Mouse (Mus musculus) thymus, adult 2 months (tissue): ENCODE measurements around the gene Scube2. TPM values are rescaled to one million over a fixed set of nuclear protein-coding genes. Genes with fewer than 3 reads are reported as not detected.

ENCODE experiments used
- DNase-seq: peaks from one replicate; pipeline ENCODE4 v3.0.0; 2021
- H3K27ac ChIP-seq: fragments of 200-500 bp; 2 replicates; pipeline ENCODE4 v1.5.1; 2012; ENCODE audit warnings: low read length, control low read depth; ENCODE audit not compliant: control insufficient read depth, insufficient read depth
- H3K27me3 ChIP-seq: fragments of 200-500 bp; 2 replicates; pipeline ENCODE4 v1.6.1; 2012; ENCODE audit warnings: mild to moderate bottlenecking, low read length, moderate library complexity, mixed read lengths; ENCODE audit not compliant: control insufficient read depth, insufficient read depth
- H3K36me3 ChIP-seq: fragments of 200-500 bp; 2 replicates; pipeline ENCODE4 v1.6.1; 2012; ENCODE audit warnings: mild to moderate bottlenecking, low read length, moderate library complexity; ENCODE audit not compliant: control insufficient read depth, insufficient read depth
- H3K4me1 ChIP-seq: fragments of 200-500 bp; replicated peaks from 2 replicates; pipeline ENCODE4 v1.6.1; 2012; ENCODE audit warnings: low read length; ENCODE audit not compliant: control insufficient read depth, insufficient read depth
- H3K4me3 ChIP-seq: fragments of 200-500 bp; 2 replicates; pipeline ENCODE4 v1.5.1; 2012; ENCODE audit warnings: mild to moderate bottlenecking, low read length, control low read depth, moderate library complexity; ENCODE audit not compliant: control insufficient read depth, insufficient read depth
- CTCF ChIP-seq: fragments of 200-500 bp; IDR thresholded peaks from 2 replicates; pipeline ENCODE4 v1.5.1; 2012; ENCODE audit warnings: mild to moderate bottlenecking, control low read depth, low read length, moderate library complexity, borderline replicate concordance; ENCODE audit not compliant: control insufficient read depth, poor library complexity, insufficient read depth; ENCODE audit errors: extremely low read depth
- POLR2A ChIP-seq: fragments of 200-500 bp; IDR thresholded peaks from 2 replicates; pipeline ENCODE4 v1.6.1; 2012; ENCODE audit warnings: mild to moderate bottlenecking, low read length, control low read depth, moderate library complexity; ENCODE audit not compliant: control insufficient read depth, poor library complexity, insufficient read depth; ENCODE audit errors: extremely low read depth
- WGBS: fragments of 180-500 bp; shearing (Covaris S2); methylation state at CpG from one replicate; pipeline ENCODE4 v1.1.7; 2018; 5-methylcytosine and 5-hydroxymethylcytosine counted together
- polyA plus RNA-seq: library from polyadenylated mRNA; depleted of rRNA; stranded (reverse); fragments of >200 nt; gene quantifications from 2 replicates; pipeline ENCODE4 v1.2.3, GENCODE M21; 2012; rRNA removed

Gene Scube2
- polyA plus RNA-seq, 1 experiment, result 0.34 TPM

DNA sequence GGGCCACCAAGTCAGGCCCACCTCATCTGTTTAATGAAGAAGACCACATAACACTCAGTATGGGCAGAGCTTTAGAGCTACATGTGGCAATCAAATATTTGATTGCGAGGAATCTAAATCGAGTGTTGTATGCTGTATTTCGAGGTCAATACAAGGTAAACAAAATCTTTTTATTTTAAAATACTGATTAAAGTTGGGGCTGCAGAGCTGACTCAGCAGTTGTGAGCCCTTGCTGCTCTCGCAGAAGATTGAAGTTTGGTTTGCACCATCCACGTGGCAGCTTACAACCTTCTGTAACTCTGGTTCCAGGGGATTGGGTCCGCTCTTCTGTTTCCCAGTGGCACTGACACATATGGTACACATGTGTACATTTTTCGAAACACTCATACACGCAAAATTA is 111.4 kb downstream of the Scube2 start:
- Histone ChIP-seq H3K27ac (no peak overlapping the region), H3K4me1 (peaks cover 6% of the 10 kb centered on the region), H3K36me3 (no peaks in the 10 kb centered on the region), H3K4me3 (no peak overlapping the region), H3K27me3 (no peaks in the 10 kb centered on the region)
- TF ChIP-seq POLR2A (no peak), CTCF (no peak)
- DNase-seq, result no peak
- WGBS, result 98% methylated on average over 8 of the region's 8 CpGs

- peak; percentile 86 for TF ChIP-seq POLR2A
- 0 out of 2 replicates have a peak, but pooled peaks have one; percentile 46 for TF ChIP-seq CTCF
- peak within 1 kb of the TSS; percentile 86 for H3K4me3 ChIP-seq
- peak; percentile 86 for DNase-seq
- H3K4me1 ChIP-seq, result peaks cover 6% of the 10 kb centered on the region
- no peak within 1 kb of the TSS for H3K27ac ChIP-seq
- H3K27me3 ChIP-seq, result no peaks in the 10 kb centered on the region
- H3K36me3 ChIP-seq, result no peaks in the 10 kb centered on the region
- WGBS, result 2% methylated on average over 73 of the region's 74 CpGs
Observed at GRCm38 (mm10) chr7:109752008-109752925, 113.2 kb downstream of the Scube2 start, which contains the start of gene Tmem9b. Gene Tmem9b, minus strand, starts transcription at chr7:109752875.

DNA sequence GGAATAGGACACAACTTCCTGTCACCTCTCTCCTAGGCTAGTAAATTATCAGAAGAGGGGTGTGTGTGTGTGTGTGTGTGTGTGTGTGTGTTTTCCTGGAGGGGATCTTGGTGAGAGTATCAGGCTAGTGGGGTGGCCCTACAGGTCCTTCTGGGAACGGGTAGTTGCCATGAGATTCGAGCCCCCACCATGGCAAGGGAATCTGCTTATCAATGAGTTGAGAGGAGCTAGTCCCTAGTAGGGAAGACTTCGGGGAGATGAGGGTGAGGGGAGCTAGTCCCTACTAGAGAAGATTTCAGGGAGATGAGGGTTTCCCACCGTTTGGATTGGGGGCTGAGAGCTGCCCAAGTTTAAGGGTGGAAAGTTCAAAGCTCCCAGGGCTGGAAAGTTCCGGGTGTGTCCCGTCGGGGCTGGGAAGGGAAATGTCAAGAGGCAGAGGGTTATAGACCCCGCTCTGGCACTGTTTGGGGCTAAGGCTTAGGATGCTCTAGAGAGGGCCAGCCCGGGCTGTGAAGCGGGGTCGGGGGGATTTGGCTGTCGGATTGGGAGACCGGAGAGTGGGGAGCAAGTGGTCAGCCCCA is 114.0 kb downstream of the Scube2 start:
- no peak for DNase-seq
- TF ChIP-seq POLR2A (no peak), CTCF (no peak)
- H3K27ac ChIP-seq, result no peak overlapping the region
- WGBS, result 5% methylated on average over 13 of the region's 13 CpGs
- H3K4me3 ChIP-seq, result peak overlapping the region; percentile 86
- no peaks in the 10 kb centered on the region for H3K27me3 ChIP-seq
- no peaks in the 10 kb centered on the region for H3K36me3 ChIP-seq
- peaks cover 6% of the 10 kb centered on the region for H3K4me1 ChIP-seq

Other genes starting within 250 kb of the Scube2 start
- gene St5, start 162.1 kb downstream of the Scube2 start, polyA plus RNA-seq, result 20.8 and 21.7 TPM in 2 replicates
- 13.8 and 14.6 TPM in 2 replicates for gene Akip1, start 162.0 kb downstream of the Scube2 start, polyA plus RNA-seq
- gene BC051019, start 141.8 kb downstream of the Scube2 start, polyA plus RNA-seq, result 0.20 and 0.43 TPM in 2 replicates
- gene Ascl3, start 134.0 kb downstream of the Scube2 start, polyA plus RNA-seq, result 0.70 and 1.1 TPM in 2 replicates
- 38.8 and 45.3 TPM in 2 replicates for gene Tmem9b, start 112.8 kb downstream of the Scube2 start, polyA plus RNA-seq
- gene Nrip3, start 83.7 kb downstream of the Scube2 start, polyA plus RNA-seq, result 0.08 and 0.29 TPM in 2 replicates
- 35.0 and 44.0 TPM in 2 replicates for gene Dennd5a, start 94.8 kb upstream of the Scube2 start, polyA plus RNA-seq
- gene Tmem41b, start 121.2 kb upstream of the Scube2 start, polyA plus RNA-seq, result 17.4 and 19.9 TPM in 2 replicates
- 25.6 and 38.0 TPM in 2 replicates for gene Ipo7, start 152.6 kb upstream of the Scube2 start, polyA plus RNA-seq
- gene Zfp143, start 195.5 kb upstream of the Scube2 start, polyA plus RNA-seq, result 31.5 and 35.0 TPM in 2 replicates